Mouse (Mus musculus) intestine, postnatal 0 days (tissue): ENCODE results near the gene Rrm2. TPM values are rescaled to one million over a fixed set of nuclear protein-coding genes. Genes with fewer than 3 reads are reported as not detected.

Source experiments
- ATAC-seq: fragments of 200-750 bp; cut with Nextera tagmentation; 2 replicates; pipeline ENCODE4 v1.8.0; 2017; ENCODE audit warnings: mild to moderate bottlenecking, moderate TSS enrichment, moderate library complexity
- H3K27ac ChIP-seq: fragments of 300-500 bp; sonication (generic); 2 replicates; pipeline ENCODE4 v1.5.1; 2014; ENCODE audit warnings: mild to moderate bottlenecking, low read depth, low read length, moderate library complexity
- H3K27me3 ChIP-seq: fragments of 300-500 bp; sonication (generic); replicated peaks from 2 replicates; pipeline ENCODE4 v1.6.1; 2014; ENCODE audit warnings: low read length, mixed read lengths; ENCODE audit not compliant: control insufficient read depth, insufficient read depth
- H3K36me3 ChIP-seq: fragments of 300-500 bp; sonication (generic); 2 replicates; pipeline ENCODE4 v1.6.1; 2014; ENCODE audit warnings: mild to moderate bottlenecking, moderate library complexity; ENCODE audit not compliant: control insufficient read depth, insufficient read depth
- H3K4me1 ChIP-seq: fragments of 300-500 bp; sonication (generic); replicated peaks from 2 replicates; pipeline ENCODE4 v1.6.1; 2014; ENCODE audit warnings: antibody characterized with exemption, low read length, mixed read lengths; ENCODE audit not compliant: control insufficient read depth, insufficient read depth
- H3K4me2 ChIP-seq: fragments of 300-500 bp; sonication (generic); replicated peaks from 2 replicates; pipeline ENCODE4 v1.6.1; 2014; ENCODE audit warnings: low read depth, mild to moderate bottlenecking, moderate library complexity
- H3K4me3 ChIP-seq: fragments of 300-500 bp; sonication (generic); 2 replicates; pipeline ENCODE4 v1.5.1; 2014; ENCODE audit warnings: low read depth, low read length
- H3K9ac ChIP-seq: fragments of 300-500 bp; sonication (generic); 2 replicates; pipeline ENCODE4 v1.6.1; 2014; ENCODE audit warnings: mild to moderate bottlenecking, low read depth, low read length
- H3K9me3 ChIP-seq: fragments of 300-500 bp; sonication (generic); 2 replicates; pipeline ENCODE4 v1.6.1; 2016; ENCODE audit warnings: mixed run types; ENCODE audit not compliant: control insufficient read depth
- CTCF ChIP-seq: sonication (generic); IDR thresholded peaks from 2 replicates; pipeline ENCODE4 v1.5.1; 2016; ENCODE audit warnings: low read depth, mild to moderate bottlenecking, control low read depth, antibody characterized with exemption, moderate library complexity
- WGBS: fragments of 180-500 bp; shearing (Covaris S2); extraction: QIAGEN DNeasy Blood & Tissue Kit; methylation state at CpG from one replicate; pipeline ENCODE4 v1.1.7; 2014; 5-methylcytosine and 5-hydroxymethylcytosine counted together
- polyA plus RNA-seq: library from polyadenylated mRNA; unstranded; fragments of >200 nt; fragmentation: Nextera tagmentation; extraction: Ambion mirVana; gene quantifications from 2 replicates; pipeline ENCODE4 v1.2.1, GENCODE M21; 2015

The Rrm2 gene
- polyA plus RNA-seq, 1 experiment from 2014 or later, result 37.4 TPM

DNA sequence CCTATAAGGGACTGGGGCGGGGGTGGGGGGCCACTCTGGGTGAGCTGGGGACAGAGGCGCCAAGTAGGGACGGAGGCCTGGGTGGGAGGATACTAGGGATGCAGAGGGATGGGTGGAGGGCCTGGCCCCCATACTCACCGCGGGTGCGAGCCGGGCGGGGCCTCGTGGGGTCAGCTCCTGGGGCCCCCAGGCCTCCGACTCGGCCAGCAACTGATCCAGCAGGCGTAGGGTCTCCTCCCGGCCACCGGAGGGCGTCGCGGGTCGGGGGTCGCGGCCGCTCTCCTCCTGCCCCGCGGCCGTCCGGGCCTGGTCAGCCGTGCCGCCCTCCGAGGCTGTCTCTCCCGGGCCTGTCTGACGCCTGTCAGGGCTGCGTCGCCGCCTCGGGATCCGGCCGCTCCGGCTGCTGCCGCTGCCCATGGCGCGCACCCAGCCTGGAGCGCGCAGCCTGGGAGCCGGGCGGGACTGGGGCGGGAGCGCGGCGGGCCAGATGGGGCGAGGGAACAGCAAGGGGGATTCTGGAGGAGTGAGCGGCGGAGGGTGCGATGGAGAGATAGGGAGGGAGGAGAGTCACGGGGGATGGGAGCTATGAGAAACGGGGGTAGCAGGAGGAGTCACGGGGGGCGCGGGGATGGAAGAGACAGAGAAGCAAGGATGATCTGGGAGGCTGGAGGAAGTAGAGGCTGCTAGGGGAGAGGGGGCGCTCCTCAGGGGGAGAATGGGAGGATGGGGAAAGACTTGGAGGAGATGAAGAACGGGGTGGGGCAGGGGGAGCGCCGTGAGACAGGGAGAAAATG, 27.4 kb upstream of the Rrm2 start:
- Histone ChIP-seq H3K4me2 (peak overlapping the region; percentile 95), H3K4me1 (no peaks in the 10 kb centered on the region), H3K27me3 (no peaks in the 10 kb centered on the region; the same call in 1 of the 2 replicates), H3K4me3 (peak overlapping the region; percentile 50), H3K27ac (no peak overlapping the region), H3K9ac (peak overlapping the region; percentile 54), H3K36me3 (no peaks in the 10 kb centered on the region), H3K9me3 (no peaks in the 10 kb centered on the region)
- WGBS, result 3% methylated on average over 33 of the region's 61 CpGs
- no peak for ATAC-seq
- TF ChIP-seq CTCF, result peak; percentile 39; the same call in 1 of the 2 replicates

DNA sequence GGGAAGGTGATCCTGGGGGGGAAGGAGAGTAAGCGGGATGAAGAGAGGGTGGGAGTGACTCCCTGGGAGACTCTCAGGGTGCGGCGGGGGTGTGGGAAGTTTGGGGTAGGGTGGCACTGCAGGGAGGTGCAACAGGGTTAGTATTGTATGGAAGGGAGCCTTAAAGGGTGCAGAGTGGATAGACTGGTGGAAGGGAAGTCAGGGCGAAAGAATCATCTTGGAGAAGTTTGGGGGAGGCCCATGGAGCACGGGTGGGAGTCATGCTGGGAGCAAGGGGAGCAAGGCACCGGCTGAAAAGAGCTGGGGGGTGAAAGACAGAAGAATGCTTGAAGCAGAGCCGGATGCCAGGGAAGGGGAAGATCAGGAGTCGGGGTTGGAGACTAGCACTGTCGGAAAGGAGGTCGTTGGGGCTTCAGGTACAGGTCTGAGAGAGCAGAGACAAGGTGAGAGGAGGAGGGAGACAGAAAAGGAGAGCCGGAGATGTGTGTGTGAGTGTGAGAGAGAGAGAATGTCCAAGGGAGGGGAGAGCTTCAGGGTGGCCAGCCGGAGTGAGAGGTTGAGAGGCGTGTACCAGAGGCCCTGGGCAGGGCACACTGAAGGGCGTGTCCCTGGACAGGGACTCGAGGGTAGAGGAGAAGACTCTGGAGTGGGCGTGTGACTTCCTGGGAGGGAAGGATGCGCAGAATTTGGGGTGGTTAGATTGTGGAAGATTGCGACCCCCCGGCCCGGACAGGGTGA, 26.6 kb upstream of the Rrm2 start, which contains the start of gene Cys1:
TSS of gene Cys1 (minus strand) at position 528 of the 738 bp plus-strand sequence.
- peak; percentile 52; the same call in 1 of the 2 replicates for ATAC-seq
- H3K9me3 ChIP-seq, result no peaks in the 10 kb centered on the region

GRCm38 (mm10) chr12:24682563-24682962, 25.5 kb upstream of the Rrm2 start:
- peak overlapping the region; percentile 11; the same call in 1 of the 2 replicates for H3K27ac ChIP-seq
- no peaks in the 10 kb centered on the region; the same call in 1 of the 2 replicates for H3K27me3 ChIP-seq
- TF ChIP-seq CTCF, result no peak
- no peaks in the 10 kb centered on the region for H3K36me3 ChIP-seq
- H3K9ac ChIP-seq, result no peak overlapping the region
- H3K9me3 ChIP-seq, result no peaks in the 10 kb centered on the region
- WGBS, result 25% methylated on average over 8 of the region's 8 CpGs
- no peaks in the 10 kb centered on the region for H3K4me1 ChIP-seq
- H3K4me3 ChIP-seq, result peak overlapping the region; percentile 50; the same call in 1 of the 2 replicates
- peak overlapping the region; percentile 95 for H3K4me2 ChIP-seq
- no peak for ATAC-seq

More for the DNA sequence above, 26.6 kb upstream of the Rrm2 start, which contains the start of gene Cys1:
- Histone ChIP-seq H3K4me3 (peak within 1 kb of the TSS; percentile 50), H3K4me1 (no peaks in the 10 kb centered on the region), H3K4me2 (peak within 1 kb of the TSS; percentile 95), H3K36me3 (no peaks in the 10 kb centered on the region), H3K9ac (peak within 1 kb of the TSS; percentile 54), H3K27me3 (no peaks in the 10 kb centered on the region; the same call in 1 of the 2 replicates), H3K27ac (peak within 1 kb of the TSS; percentile 11; the same call in 1 of the 2 replicates)
- WGBS, result 4% methylated on average over 20 of the region's 20 CpGs
- TF ChIP-seq CTCF, result no peak

- Histone ChIP-seq H3K9ac (no peak overlapping the region), H3K9me3 (no peaks in the 10 kb centered on the region), H3K4me2 (no peak overlapping the region), H3K4me1 (no peaks in the 10 kb centered on the region), H3K36me3 (no peaks in the 10 kb centered on the region), H3K27ac (no peak overlapping the region), H3K27me3 (no peaks in the 10 kb centered on the region; the same call in 1 of the 2 replicates), H3K4me3 (no peak overlapping the region)
- no peak for ATAC-seq
- WGBS, result 71% methylated on average over 7 of the region's 7 CpGs
- no peak for TF ChIP-seq CTCF
These were observed 24.6 kb upstream of the Rrm2 start for GRCm38 (mm10) chr12:24683461-24683860.

DNA sequence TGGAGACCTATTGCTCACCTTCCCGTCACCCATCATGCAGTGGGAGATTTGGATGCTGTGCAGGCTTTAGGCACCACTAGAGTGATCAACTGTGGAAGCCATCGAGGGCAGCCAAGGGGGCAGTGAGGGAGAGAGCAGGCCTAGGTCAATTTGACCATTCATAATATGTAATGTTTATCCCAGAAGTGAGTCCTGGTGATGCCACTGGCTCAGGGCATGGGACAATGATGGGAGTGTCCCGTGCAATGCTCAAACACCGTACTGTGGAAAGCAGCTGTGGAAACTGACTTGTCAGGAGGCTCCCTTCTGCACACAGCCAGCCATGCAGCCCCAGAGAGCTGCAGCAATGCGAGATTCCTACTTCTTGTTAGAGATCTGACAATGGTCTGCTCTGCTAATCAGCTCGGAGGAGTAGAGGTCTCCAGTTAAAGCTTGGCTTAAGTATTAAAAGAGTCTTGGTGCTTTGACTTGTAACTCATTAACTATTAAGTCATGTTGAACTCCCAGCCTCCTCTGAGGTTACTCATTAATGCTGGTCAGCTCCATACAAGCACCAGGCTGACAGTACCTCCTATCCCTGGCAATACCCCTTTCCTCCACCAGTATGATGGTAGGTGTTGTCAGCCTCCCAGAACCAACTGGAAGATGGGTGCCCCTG, 21.9 kb upstream of the Rrm2 start:
- H3K4me3 ChIP-seq, result no peak overlapping the region
- H3K4me2 ChIP-seq, result peak overlapping the region; percentile 57

More for the DNA sequence above, 21.9 kb upstream of the Rrm2 start:
- 33% methylated on average over 6 of the region's 6 CpGs for WGBS
- Histone ChIP-seq H3K9me3 (no peaks in the 10 kb centered on the region), H3K36me3 (no peaks in the 10 kb centered on the region), H3K4me1 (no peaks in the 10 kb centered on the region), H3K9ac (no peak overlapping the region), H3K27ac (no peak overlapping the region), H3K27me3 (no peaks in the 10 kb centered on the region)
- ATAC-seq, result peak; percentile 83
- 0 out of 2 replicates have a peak, but pooled peaks have one; percentile 25 for TF ChIP-seq CTCF
